Mouse (Mus musculus): ENCODE results near the gene Gm20481. TPM values are rescaled to one million over a fixed set of nuclear protein-coding genes. Genes with fewer than 3 reads are reported as not detected.
"Not testable (repeated sequence)": the region's sequence is repeated elsewhere in the genome, so short reads cannot be mapped to it uniquely, and the experiment has no call there.

Gm20481 gene
- polyA plus RNA-seq, 1 experiment from 2014 or later, result not detected

- peaks cover 21% of the 10 kb centered on the region for H3K36me3 ChIP-seq (ENCODE audit: control insufficient read depth, insufficient read depth, low read length)
- H3K4me1 ChIP-seq (replicated peaks; ENCODE audit: control insufficient read depth, insufficient read depth, low read length); H3K27me3 ChIP-seq (replicated peaks; ENCODE audit: control insufficient read depth, insufficient read depth, low read length); ATAC-seq (replicated peaks; ENCODE audit: low FRiP score, low TSS enrichment, low read depth); H3K4me3 ChIP-seq (ENCODE audit: low read depth, low read length); H3K9me3 ChIP-seq (ENCODE audit: control insufficient read depth, low read length); H3K9ac ChIP-seq (ENCODE audit: low read length); DNase-seq (ENCODE audit: low spot score); H3K4me2 ChIP-seq (ENCODE audit: low read length): not testable (repeated sequence)
- H3K27ac ChIP-seq (ENCODE audit: low read depth), result peak overlapping the region; percentile 96
- WGBS, result 66% methylated on average over 9 of the region's 9 CpGs
Observed at GRCm38 (mm10) chr17:34948721-34949552, 20.8 kb upstream of the Gm20481 start.

GRCm38 (mm10) chr17:34949553-34949969 lies 20.2 kb upstream of the Gm20481 start:
- ATAC-seq (replicated peaks; ENCODE audit: low FRiP score, low TSS enrichment, low read depth) (0 out of 2 replicates have a peak, but pooled peaks have one; percentile 3), DNase-seq (ENCODE audit: low spot score) (peak; percentile 59)
- Histone ChIP-seq H3K4me2 (ENCODE audit: low read length) (peak overlapping the region; percentile 91), H3K4me1 (replicated peaks; ENCODE audit: control insufficient read depth, insufficient read depth, low read length) (peaks cover 4% of the 10 kb centered on the region; the same call in 1 of the 2 replicates), H3K36me3 (ENCODE audit: control insufficient read depth, insufficient read depth, low read length) (peaks cover 21% of the 10 kb centered on the region), H3K9me3 (ENCODE audit: control insufficient read depth, low read length) (0 out of 2 replicates have a peak, but pooled peaks cover 2% of the 10 kb centered on the region), H3K4me3 (ENCODE audit: low read depth, low read length) (peak overlapping the region; percentile 100; the same call in 1 of the 2 replicates), H3K27me3 (replicated peaks; ENCODE audit: control insufficient read depth, insufficient read depth, low read length) (no peaks in the 10 kb centered on the region), H3K27ac (ENCODE audit: low read depth) (peak overlapping the region; percentile 96), H3K9ac (ENCODE audit: low read length) (no peak overlapping the region; the same call in 1 of the 2 replicates)
- WGBS, result 40% methylated on average over 4 of the region's 4 CpGs

GRCm38 (mm10) chr17:34950514-34951455 lies 18.9 kb upstream of the Gm20481 start:
- Histone ChIP-seq H3K27me3 (replicated peaks; ENCODE audit: control insufficient read depth, insufficient read depth, low read length) (no peaks in the 10 kb centered on the region), H3K27ac (ENCODE audit: low read depth) (peak overlapping the region; percentile 96), H3K36me3 (ENCODE audit: control insufficient read depth, insufficient read depth, low read length) (peaks cover 21% of the 10 kb centered on the region), H3K9ac (ENCODE audit: low read length) (peak overlapping the region; percentile 100), H3K4me2 (ENCODE audit: low read length) (peak overlapping the region; percentile 91), H3K9me3 (ENCODE audit: control insufficient read depth, low read length) (no peaks in the 10 kb centered on the region), H3K4me3 (ENCODE audit: low read depth, low read length) (peak overlapping the region; percentile 100), H3K4me1 (replicated peaks; ENCODE audit: control insufficient read depth, insufficient read depth, low read length) (peaks cover 4% of the 10 kb centered on the region; the same call in 1 of the 2 replicates)
- ATAC-seq (replicated peaks; ENCODE audit: low FRiP score, low TSS enrichment, low read depth) (peak; percentile 43), DNase-seq (ENCODE audit: low spot score) (peak; percentile 73)
- 32% methylated on average over 10 of the region's 10 CpGs for WGBS

GRCm38 (mm10) chr17:34951636-34952377 lies 17.9 kb upstream of the Gm20481 start:
- peak overlapping the region; percentile 100 for H3K4me3 ChIP-seq (ENCODE audit: low read depth, low read length)
- ATAC-seq (replicated peaks; ENCODE audit: low FRiP score, low TSS enrichment, low read depth), result peak; percentile 16; the same call in 1 of the 2 replicates
- WGBS, result under 1% methylated on average over 29 of the region's 29 CpGs

GRCm38 (mm10) chr17:34952378-34953040 lies 17.2 kb upstream of the Gm20481 start:
- Histone ChIP-seq H3K27me3 (replicated peaks; ENCODE audit: control insufficient read depth, insufficient read depth, low read length) (no peaks in the 10 kb centered on the region; the same call in 1 of the 2 replicates), H3K9me3 (ENCODE audit: control insufficient read depth, low read length) (no peaks in the 10 kb centered on the region), H3K27ac (ENCODE audit: low read depth) (peak overlapping the region; percentile 96), H3K9ac (ENCODE audit: low read length) (peak overlapping the region; percentile 100), H3K4me1 (replicated peaks; ENCODE audit: control insufficient read depth, insufficient read depth, low read length) (peaks cover 4% of the 10 kb centered on the region; the same call in 1 of the 2 replicates), H3K4me3 (ENCODE audit: low read depth, low read length) (peak overlapping the region; percentile 100), H3K4me2 (ENCODE audit: low read length) (peak overlapping the region; percentile 91), H3K36me3 (ENCODE audit: control insufficient read depth, insufficient read depth, low read length) (peaks cover 21% of the 10 kb centered on the region)
- under 1% methylated on average over 23 of the region's 23 CpGs for WGBS
- peak; percentile 74 for ATAC-seq (replicated peaks; ENCODE audit: low FRiP score, low TSS enrichment, low read depth)
- peak; percentile 98 for DNase-seq (ENCODE audit: low spot score)

More at GRCm38 (mm10) chr17:34951636-34952377, 17.9 kb upstream of the Gm20481 start:
- peak overlapping the region; percentile 96 for H3K27ac ChIP-seq (ENCODE audit: low read depth)
- H3K27me3 ChIP-seq (replicated peaks; ENCODE audit: control insufficient read depth, insufficient read depth, low read length), result no peaks in the 10 kb centered on the region; the same call in 1 of the 2 replicates
- peak overlapping the region; percentile 91 for H3K4me2 ChIP-seq (ENCODE audit: low read length)
- H3K4me1 ChIP-seq (replicated peaks; ENCODE audit: control insufficient read depth, insufficient read depth, low read length), result peaks cover 4% of the 10 kb centered on the region; the same call in 1 of the 2 replicates
- H3K36me3 ChIP-seq (ENCODE audit: control insufficient read depth, insufficient read depth, low read length), result peaks cover 21% of the 10 kb centered on the region
- no peak for DNase-seq (ENCODE audit: low spot score)
- peak overlapping the region; percentile 100 for H3K9ac ChIP-seq (ENCODE audit: low read length)
- no peaks in the 10 kb centered on the region for H3K9me3 ChIP-seq (ENCODE audit: control insufficient read depth, low read length)

GRCm38 (mm10) chr17:34953258-34953657 lies 16.5 kb upstream of the Gm20481 start:
- Histone ChIP-seq H3K4me3 (ENCODE audit: low read depth, low read length) (peak overlapping the region; percentile 100; the same call in 1 of the 2 replicates), H3K9ac (ENCODE audit: low read length) (no peak overlapping the region), H3K9me3 (ENCODE audit: control insufficient read depth, low read length) (no peaks in the 10 kb centered on the region), H3K36me3 (ENCODE audit: control insufficient read depth, insufficient read depth, low read length) (peaks cover 21% of the 10 kb centered on the region), H3K27me3 (replicated peaks; ENCODE audit: control insufficient read depth, insufficient read depth, low read length) (no peaks in the 10 kb centered on the region; the same call in 1 of the 2 replicates), H3K4me1 (replicated peaks; ENCODE audit: control insufficient read depth, insufficient read depth, low read length) (peaks cover 4% of the 10 kb centered on the region; the same call in 1 of the 2 replicates), H3K27ac (ENCODE audit: low read depth) (no peak overlapping the region), H3K4me2 (ENCODE audit: low read length) (no peak overlapping the region)
- DNase-seq (ENCODE audit: low spot score) (no peak), ATAC-seq (replicated peaks; ENCODE audit: low FRiP score, low TSS enrichment, low read depth) (no peak)
- WGBS, result 91% methylated on average over 3 of the region's 3 CpGs

GRCm38 (mm10) chr17:34953904-34954303 lies 15.8 kb upstream of the Gm20481 start:
- H3K9ac ChIP-seq (ENCODE audit: low read length), result no peak overlapping the region
- 94% methylated on average over 4 of the region's 4 CpGs for WGBS
- H3K36me3 ChIP-seq (ENCODE audit: control insufficient read depth, insufficient read depth, low read length), result peaks cover 21% of the 10 kb centered on the region
- no peak for ATAC-seq (replicated peaks; ENCODE audit: low FRiP score, low TSS enrichment, low read depth)
- H3K27me3 ChIP-seq (replicated peaks; ENCODE audit: control insufficient read depth, insufficient read depth, low read length), result no peaks in the 10 kb centered on the region; the same call in 1 of the 2 replicates
- no peak overlapping the region for H3K27ac ChIP-seq (ENCODE audit: low read depth)
- no peaks in the 10 kb centered on the region for H3K9me3 ChIP-seq (ENCODE audit: control insufficient read depth, low read length)
- peaks cover 4% of the 10 kb centered on the region; the same call in 1 of the 2 replicates for H3K4me1 ChIP-seq (replicated peaks; ENCODE audit: control insufficient read depth, insufficient read depth, low read length)
- H3K4me2 ChIP-seq (ENCODE audit: low read length), result no peak overlapping the region
- no peak for DNase-seq (ENCODE audit: low spot score)
- H3K4me3 ChIP-seq (ENCODE audit: low read depth, low read length), result no peak overlapping the region

Measured in intestine, embryonic 14.5 days (tissue).